Mouse (Mus musculus) liver, postnatal 0 days (tissue): ENCODE measurements around the gene Bak1.

Source experiments
- CTCF ChIP-seq: sonication (generic); IDR thresholded peaks from 2 replicates; pipeline ENCODE4 v1.5.1; 2016; ENCODE audit warnings: antibody characterized with exemption, low read depth
- EP300 ChIP-seq: IDR thresholded peaks from 2 replicates; pipeline ENCODE4 v1.6.1; 2016; ENCODE audit warnings: antibody characterized with exemption, low read depth, mild to moderate bottlenecking

DNA sequence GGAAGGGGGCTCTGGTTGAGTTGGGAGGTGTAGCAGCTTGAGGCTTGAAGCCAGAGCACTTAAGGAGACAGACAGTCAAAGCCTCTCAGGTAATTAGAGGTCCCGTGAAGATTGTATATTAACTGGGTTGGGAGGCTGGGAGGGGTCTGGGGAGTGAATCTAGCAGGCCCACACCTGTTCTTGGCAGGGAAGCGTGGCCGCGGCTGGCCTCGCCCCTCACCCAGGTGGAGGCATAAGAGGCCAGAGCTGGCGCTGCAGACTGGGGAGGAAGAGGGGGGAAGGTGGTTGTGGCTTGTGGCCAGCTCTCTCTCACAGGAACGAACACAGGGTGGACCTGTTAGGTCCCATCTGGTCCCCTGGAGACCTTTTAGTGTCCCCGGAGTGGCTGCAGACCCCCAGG lies 31.9 kb upstream of the Bak1 start:
- TF ChIP-seq CTCF, result no peak
- TF ChIP-seq EP300, result no peak
